Mouse (Mus musculus): ENCODE results near the gene Pax2. TPM values are rescaled to one million over a fixed set of nuclear protein-coding genes. Genes with fewer than 3 reads are reported as not detected.

Pax2 gene
- polyA plus RNA-seq, 1 experiment: not detected

DNA sequence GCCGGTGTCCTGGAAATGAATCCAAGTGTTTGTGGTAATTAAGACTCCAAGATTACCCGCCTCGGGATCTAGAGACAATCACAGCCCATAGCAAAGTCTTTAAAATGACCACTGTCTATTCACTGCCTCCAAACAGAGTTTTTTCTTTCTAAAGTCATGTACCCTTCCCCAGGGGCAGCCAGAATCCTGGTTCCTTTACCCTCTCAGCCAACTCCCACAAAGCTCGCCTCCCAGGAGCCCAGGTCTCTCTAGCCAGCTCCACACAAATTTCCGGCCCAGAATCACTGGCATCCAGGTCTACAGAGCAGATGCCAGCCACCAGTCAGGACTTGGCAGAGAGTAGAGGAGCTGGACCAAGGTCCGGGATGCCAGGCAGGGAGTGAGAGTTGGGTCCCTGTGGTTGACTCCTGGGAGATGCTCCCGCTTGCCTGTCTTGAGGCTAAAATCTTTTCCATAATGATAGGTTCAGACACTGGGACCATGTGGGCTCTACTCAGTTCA lies 6.3 kb downstream of the Pax2 start:
- 47% methylated on average over 7 of the region's 7 CpGs for WGBS
- Histone ChIP-seq H3K27ac (ENCODE audit: insufficient read depth, low read depth, low read length) (no peak overlapping the region), H3K4me3 (ENCODE audit: insufficient read depth, low read depth, low read length) (no peak overlapping the region), H3K4me1 (ENCODE audit: control insufficient read depth, insufficient read depth, low read length) (peaks cover 2% of the 10 kb centered on the region; the same call in 1 of the 2 replicates)
- TF ChIP-seq CTCF (IDR thresholded peaks at IDR 0.05; ENCODE audit: insufficient read depth, low read depth, low read length) (no peak), POLR2A (IDR thresholded peaks at IDR 0.05; ENCODE audit: insufficient read depth, low read depth, low read length) (no peak)

DNA sequence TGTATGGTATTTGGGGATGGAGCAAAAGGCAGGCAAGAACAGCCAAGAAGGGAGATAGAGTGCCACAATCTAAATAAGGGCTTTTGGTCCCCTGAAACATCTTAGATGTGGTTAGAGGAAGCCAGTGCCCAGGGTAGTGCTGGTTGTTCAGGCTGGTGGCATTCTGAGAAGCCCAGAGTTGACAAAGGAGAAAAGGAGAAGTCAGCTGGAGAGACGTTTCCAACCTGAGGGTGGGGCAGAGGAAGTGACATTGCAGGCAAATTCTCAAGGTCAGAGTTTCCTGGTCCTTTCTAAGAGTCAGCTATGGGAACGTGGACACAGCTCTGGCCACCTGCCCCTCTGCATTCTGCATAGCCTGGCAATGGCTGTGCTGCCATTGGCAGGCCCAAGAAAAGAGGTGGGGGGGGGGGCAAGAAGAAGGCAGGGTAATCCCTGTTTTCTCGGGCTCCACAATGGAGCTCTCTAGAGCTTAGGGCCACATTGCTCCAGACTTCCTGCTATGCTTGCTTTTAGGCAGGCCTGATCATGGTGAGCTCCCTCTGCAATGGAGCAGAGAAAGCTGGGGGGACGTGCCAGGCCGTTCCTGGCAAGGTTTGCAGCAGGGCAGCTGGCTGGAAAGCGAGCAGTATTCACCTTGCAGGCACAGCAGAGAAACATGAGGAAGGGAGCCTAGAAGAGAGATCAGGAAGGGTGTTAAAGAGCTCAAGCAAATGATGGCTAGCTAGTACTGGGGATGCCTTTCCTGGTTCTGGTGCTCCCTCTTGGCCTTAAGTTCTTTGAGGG lies 14.6 kb downstream of the Pax2 start:
- H3K4me3 ChIP-seq (ENCODE audit: insufficient read depth, low read depth, low read length): no peak overlapping the region
- no peak overlapping the region for H3K27ac ChIP-seq (ENCODE audit: insufficient read depth, low read depth, low read length)
- H3K4me1 ChIP-seq (ENCODE audit: control insufficient read depth, insufficient read depth, low read length): no peaks in the 10 kb centered on the region
- 53% methylated on average over 6 of the region's 6 CpGs for WGBS
- TF ChIP-seq CTCF (IDR thresholded peaks at IDR 0.05; ENCODE audit: insufficient read depth, low read depth, low read length): no peak
- no peak for TF ChIP-seq POLR2A (IDR thresholded peaks at IDR 0.05; ENCODE audit: insufficient read depth, low read depth, low read length)

DNA sequence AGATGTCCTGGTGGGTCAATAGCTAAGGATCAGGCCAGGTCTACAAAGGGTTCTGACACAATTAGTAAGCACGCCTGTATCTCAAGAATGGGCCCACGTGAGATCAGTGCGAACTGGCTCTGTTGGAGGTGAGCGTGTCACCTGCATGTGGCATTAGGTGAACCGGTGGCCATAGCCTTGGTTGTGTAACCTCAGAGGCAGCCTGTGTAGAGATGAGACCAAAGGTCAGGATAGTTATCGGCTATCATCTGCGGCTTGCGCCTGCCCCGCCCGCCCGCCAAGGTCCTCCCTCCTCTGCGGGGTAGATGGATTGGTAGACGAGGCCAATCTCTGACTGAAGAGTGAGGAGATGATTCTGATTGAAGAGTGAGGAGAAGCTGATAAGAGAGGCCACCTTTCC lies 15.7 kb downstream of the Pax2 start:
- 96% methylated on average over 13 of the region's 13 CpGs for WGBS

GRCm38 (mm10) chr19:44781987-44782386 lies 26.1 kb downstream of the Pax2 start:
- whole genome bisulfite sequencing: 56% methylated on average over 3 of the region's 3 CpGs
- no peaks in the 10 kb centered on the region for H3K4me1 ChIP-seq (ENCODE audit: control insufficient read depth, insufficient read depth, low read length)
- no peak overlapping the region for H3K4me3 ChIP-seq (ENCODE audit: insufficient read depth, low read depth, low read length)
- no peak for TF ChIP-seq CTCF (IDR thresholded peaks at IDR 0.05; ENCODE audit: insufficient read depth, low read depth, low read length)
- TF ChIP-seq POLR2A (IDR thresholded peaks at IDR 0.05; ENCODE audit: insufficient read depth, low read depth, low read length): no peak
- no peak overlapping the region for H3K27ac ChIP-seq (ENCODE audit: insufficient read depth, low read depth, low read length)

More for the DNA sequence above, 15.7 kb downstream of the Pax2 start:
- Histone ChIP-seq H3K4me1 (ENCODE audit: control insufficient read depth, insufficient read depth, low read length) (no peaks in the 10 kb centered on the region), H3K4me3 (ENCODE audit: insufficient read depth, low read depth, low read length) (no peak overlapping the region), H3K27ac (ENCODE audit: insufficient read depth, low read depth, low read length) (no peak overlapping the region)
- TF ChIP-seq CTCF (IDR thresholded peaks at IDR 0.05; ENCODE audit: insufficient read depth, low read depth, low read length) (no peak), POLR2A (IDR thresholded peaks at IDR 0.05; ENCODE audit: insufficient read depth, low read depth, low read length) (no peak)

- H3K27ac ChIP-seq (ENCODE audit: insufficient read depth, low read depth, low read length): no peak overlapping the region
- H3K4me1 ChIP-seq (ENCODE audit: control insufficient read depth, insufficient read depth, low read length): no peaks in the 10 kb centered on the region
- TF ChIP-seq POLR2A (IDR thresholded peaks at IDR 0.05; ENCODE audit: insufficient read depth, low read depth, low read length): no peak
- TF ChIP-seq CTCF (IDR thresholded peaks at IDR 0.05; ENCODE audit: insufficient read depth, low read depth, low read length): no peak
- WGBS: 71% methylated on average over 4 of the region's 4 CpGs
- H3K4me3 ChIP-seq (ENCODE audit: insufficient read depth, low read depth, low read length): no peak overlapping the region
These were observed 28.5 kb downstream of the Pax2 start for GRCm38 (mm10) chr19:44784391-44784790.

DNA sequence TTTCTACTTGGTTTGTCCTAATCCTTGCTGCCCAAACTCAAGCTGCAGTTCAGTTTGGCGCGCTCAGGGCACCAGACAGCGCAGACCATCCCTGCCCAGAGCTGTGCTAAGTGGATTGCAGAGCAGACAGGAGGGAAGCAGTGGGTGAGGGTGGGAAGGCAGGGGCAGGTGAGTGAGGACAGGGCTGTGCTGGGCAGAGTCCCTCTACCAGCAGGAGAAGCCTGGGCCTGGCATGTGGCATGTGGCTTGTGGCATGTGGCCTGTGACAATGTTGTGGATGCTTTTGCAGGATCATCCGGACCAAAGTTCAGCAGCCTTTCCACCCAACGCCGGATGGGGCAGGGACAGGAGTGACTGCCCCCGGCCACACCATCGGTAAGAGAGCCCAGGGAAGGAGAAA lies 32.6 kb downstream of the Pax2 start:
- TF ChIP-seq POLR2A (IDR thresholded peaks at IDR 0.05; ENCODE audit: insufficient read depth, low read depth, low read length) (no peak), CTCF (IDR thresholded peaks at IDR 0.05; ENCODE audit: insufficient read depth, low read depth, low read length) (no peak)
- 87% methylated on average over 8 of the region's 8 CpGs for WGBS
- H3K4me1 ChIP-seq (ENCODE audit: control insufficient read depth, insufficient read depth, low read length): no peaks in the 10 kb centered on the region
- H3K27ac ChIP-seq (ENCODE audit: insufficient read depth, low read depth, low read length): no peak overlapping the region
- no peak overlapping the region for H3K4me3 ChIP-seq (ENCODE audit: insufficient read depth, low read depth, low read length)

DNA sequence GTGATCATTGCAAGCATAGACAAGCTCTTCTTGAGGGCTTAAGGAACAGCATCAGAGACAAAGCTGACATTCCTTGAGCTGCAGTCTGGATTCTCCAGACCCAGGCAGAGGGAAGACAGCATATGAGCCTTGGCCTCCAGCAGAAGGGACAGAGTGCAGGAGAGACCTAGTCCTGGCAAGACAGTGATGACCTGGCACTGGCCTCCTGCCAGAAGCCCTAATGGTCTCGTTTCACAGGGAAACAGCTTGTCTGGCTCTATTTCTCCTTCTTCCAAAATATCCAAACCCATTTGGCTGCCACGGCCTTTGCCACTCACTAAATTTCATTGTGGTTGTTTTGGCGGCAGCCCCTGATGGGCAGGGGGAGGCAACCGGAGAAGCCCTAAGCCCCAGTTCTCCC lies 36.1 kb downstream of the Pax2 start:
- no peak for TF ChIP-seq POLR2A (IDR thresholded peaks at IDR 0.05; ENCODE audit: insufficient read depth, low read depth, low read length)
- TF ChIP-seq CTCF (IDR thresholded peaks at IDR 0.05; ENCODE audit: insufficient read depth, low read depth, low read length): no peak
- H3K4me3 ChIP-seq (ENCODE audit: insufficient read depth, low read depth, low read length): no peak overlapping the region
- WGBS: 60% methylated on average over 4 of the region's 4 CpGs
- no peaks in the 10 kb centered on the region for H3K4me1 ChIP-seq (ENCODE audit: control insufficient read depth, insufficient read depth, low read length)
- no peak overlapping the region for H3K27ac ChIP-seq (ENCODE audit: insufficient read depth, low read depth, low read length)

- Histone ChIP-seq H3K4me3 (ENCODE audit: insufficient read depth, low read depth, low read length) (no peak overlapping the region), H3K4me1 (ENCODE audit: control insufficient read depth, insufficient read depth, low read length) (no peaks in the 10 kb centered on the region), H3K27ac (ENCODE audit: insufficient read depth, low read depth, low read length) (no peak overlapping the region)
- 40% methylated on average over 21 of the region's 21 CpGs for WGBS
- TF ChIP-seq CTCF (IDR thresholded peaks at IDR 0.05; ENCODE audit: insufficient read depth, low read depth, low read length): no peak
- no peak for TF ChIP-seq POLR2A (IDR thresholded peaks at IDR 0.05; ENCODE audit: insufficient read depth, low read depth, low read length)
These were observed 41.5 kb downstream of the Pax2 start for GRCm38 (mm10) chr19:44797110-44798060.

DNA sequence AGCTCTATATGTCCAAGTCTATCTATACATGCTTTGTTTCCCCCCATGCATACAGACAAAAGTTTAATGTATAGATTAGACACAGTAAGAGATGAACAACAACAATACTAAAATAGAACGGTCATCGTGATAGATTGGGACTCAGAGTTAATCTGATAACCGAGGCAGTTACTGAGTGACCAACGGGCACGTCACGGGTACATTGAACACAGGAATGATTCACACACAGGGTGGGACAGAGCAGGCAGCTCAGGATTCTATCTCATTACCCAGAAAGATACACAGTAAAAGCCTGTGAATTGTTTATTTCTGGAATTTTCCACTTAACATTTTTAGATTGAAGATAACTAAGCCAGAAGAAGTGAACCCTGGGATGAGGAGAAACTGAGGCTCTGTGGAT lies 42.9 kb downstream of the Pax2 start:
- TF ChIP-seq POLR2A (IDR thresholded peaks at IDR 0.05; ENCODE audit: insufficient read depth, low read depth, low read length): no peak
- TF ChIP-seq CTCF (IDR thresholded peaks at IDR 0.05; ENCODE audit: insufficient read depth, low read depth, low read length): no peak

More for the DNA sequence above, 42.9 kb downstream of the Pax2 start:
- H3K4me1 ChIP-seq (ENCODE audit: control insufficient read depth, insufficient read depth, low read length): no peaks in the 10 kb centered on the region
- 93% methylated on average over 6 of the region's 6 CpGs for WGBS
- no peak overlapping the region for H3K27ac ChIP-seq (ENCODE audit: insufficient read depth, low read depth, low read length)
- H3K4me3 ChIP-seq (ENCODE audit: insufficient read depth, low read depth, low read length): no peak overlapping the region
